Mouse (Mus musculus) spleen, postnatal 4 days (tissue): ENCODE measurements around the gene Kcnj8.
"Not testable (repeated sequence)": the region's sequence is repeated elsewhere in the genome, so short reads cannot be mapped to it uniquely, and the experiment has no call there.

Experiments
- DNase-seq, 2 experiments: peaks; one replicate each; pipeline ENCODE4 v3.0.0; 2022; ENCODE audit warnings: low spot score in 2 of 2

The Kcnj8 gene

DNA sequence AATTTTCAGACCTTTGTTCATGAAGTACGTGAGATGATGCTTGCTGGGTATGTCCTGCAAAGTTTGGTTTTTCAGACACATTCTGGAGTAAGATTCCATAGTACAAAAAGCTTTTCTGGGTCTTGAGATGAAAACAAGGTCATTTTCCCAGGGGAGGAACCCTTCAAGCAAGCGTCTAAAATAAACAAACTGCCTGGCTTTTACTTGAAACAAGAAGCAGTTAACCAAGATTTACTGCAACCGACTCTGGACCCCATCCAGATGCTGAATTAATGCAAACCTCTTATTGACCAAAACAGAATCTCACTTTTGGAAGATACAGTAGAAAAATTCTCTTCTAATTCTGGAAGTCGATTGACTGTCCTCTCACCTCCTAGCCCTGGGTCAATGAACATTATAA, 20.5 kb downstream of the Kcnj8 start:
- DNase-seq, result no peak

DNA sequence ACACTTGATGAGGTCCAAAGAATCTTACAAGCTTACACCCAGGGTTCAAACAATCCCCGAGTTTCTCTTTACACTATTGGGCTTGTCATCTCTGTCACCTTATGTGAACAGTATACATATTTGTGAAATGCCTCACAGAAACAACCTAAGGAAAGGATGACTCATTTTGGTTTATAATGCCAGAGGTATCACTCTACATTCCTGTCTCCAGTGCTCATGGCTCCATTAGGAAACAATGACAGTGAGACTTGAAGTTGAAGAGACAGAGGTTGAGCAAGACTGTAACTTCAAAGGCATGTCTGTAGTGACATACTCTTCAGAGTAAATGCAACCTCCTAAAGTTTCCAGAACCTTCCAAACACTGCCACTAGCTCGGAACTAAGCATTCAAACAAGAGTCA, 23.0 kb downstream of the Kcnj8 start:
- no peak for DNase-seq

DNA sequence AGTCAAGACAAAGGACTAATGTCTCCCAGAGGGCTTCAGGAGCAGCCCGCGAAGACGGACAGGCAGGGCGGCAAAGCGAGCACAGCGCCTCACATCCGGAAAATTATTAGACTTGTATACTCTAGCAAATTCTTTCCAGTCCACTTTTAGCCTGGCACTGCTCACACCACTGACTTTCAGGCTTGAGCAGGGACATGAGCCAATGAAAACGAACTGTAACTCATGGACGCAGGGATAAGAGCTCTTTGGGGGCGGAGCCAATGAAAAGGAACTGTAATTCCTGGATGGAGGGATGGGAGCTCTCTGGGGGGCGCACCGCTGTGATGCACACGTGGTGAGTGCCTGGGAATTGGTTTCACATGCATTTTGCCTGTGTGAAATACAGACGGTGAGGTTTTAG, 26.3 kb downstream of the Kcnj8 start:
- DNase-seq, result no peak

DNA sequence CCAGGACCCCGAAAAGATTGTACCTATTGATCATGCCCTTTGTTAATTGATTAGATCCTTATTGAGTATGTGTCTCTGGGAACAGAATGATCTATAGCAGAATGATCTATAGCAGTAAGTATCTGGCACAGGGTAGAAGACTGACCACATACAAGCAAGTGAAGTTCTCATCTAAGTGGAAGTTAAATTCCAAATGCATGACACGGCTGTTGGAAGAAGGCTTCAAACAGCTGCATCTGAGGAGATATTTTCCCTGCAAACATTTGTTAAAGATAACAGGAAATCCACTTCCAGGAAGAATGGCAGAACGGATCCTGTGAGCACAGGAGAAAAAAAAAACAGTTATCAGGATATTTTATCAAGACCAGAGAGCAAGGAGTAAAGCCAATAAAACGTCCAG, 27.8 kb downstream of the Kcnj8 start:
- no peak for DNase-seq

DNA sequence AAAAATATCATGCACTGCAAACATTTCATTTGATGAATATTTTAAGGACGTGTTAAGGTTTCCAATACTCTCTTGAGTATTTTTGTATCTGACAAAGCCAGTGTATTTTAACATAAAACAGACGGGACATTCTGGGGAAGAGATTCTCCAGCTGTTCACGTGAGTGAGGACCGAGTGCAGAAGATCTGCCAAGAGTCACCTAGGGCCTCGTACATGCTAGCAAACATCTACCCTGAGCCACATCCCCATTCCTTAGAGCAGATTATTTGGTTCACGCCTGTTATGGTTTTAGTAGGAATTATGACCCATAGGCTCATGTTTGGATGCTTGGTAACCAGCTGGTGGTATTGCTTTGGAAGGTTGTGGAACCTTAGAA, 28.6 kb downstream of the Kcnj8 start:
- DNase-seq, result no peak

DNA sequence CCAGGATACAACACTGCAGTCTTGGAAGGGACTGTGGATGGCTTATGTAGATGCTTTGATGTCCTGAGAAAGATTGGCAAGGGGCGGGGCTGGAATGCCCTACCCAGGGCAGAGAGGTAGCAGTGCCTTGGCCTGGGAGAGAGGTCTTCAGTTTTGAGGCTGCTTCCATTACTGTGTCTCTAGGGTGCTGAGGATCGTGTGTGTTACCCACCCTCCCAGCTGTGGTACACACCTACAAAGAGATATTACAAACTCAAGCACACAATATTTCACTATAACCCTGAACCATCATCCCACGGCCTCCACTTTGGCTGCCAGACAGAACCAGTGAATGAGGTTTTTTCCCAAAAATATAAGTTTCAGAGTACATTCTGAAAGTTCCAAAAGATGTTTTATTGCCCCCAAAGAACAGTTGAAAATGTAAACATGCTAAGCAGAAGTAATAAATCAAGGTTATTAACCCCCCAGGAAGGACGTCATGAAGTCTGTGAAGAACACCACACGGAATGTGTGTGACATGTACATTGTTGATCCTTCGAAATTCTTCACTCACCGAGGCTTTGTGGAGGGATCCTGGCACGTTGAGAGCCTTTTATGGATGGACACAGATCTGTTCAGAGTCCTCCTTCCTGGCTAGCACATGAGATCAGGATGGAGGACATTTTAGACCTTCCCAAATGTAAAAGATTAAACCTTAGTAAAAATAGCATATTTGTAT, 29.2 kb downstream of the Kcnj8 start:
- no peak for DNase-seq

DNA sequence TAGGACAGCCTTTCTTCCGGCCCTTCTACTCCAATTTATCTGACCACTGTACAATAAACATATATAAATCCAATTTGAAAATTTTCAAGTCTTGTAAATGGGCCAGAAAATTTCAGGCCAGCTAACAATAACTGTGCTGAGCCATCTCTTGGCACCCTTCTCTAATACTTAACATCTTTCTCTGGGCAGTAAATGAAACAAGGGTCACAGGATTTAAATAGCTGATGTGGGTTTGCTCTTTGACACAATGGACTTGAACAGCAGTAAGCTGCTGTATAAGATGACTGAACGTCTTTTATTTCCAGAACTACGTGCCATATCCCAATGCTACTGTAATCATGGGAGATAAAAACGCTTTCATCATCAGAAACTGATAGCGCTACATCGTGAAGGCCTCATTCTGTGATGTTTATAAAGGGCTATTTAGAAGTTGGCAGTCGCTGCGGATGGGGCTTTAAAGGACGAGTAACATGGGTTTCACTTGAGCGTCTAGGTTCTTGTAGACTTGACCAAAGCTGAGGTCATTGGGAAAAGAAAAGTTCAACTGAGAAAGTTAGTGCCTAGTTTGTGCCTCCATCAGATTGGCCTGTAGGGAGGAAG, 30.8 kb downstream of the Kcnj8 start:
- DNase-seq, result no peak

DNA sequence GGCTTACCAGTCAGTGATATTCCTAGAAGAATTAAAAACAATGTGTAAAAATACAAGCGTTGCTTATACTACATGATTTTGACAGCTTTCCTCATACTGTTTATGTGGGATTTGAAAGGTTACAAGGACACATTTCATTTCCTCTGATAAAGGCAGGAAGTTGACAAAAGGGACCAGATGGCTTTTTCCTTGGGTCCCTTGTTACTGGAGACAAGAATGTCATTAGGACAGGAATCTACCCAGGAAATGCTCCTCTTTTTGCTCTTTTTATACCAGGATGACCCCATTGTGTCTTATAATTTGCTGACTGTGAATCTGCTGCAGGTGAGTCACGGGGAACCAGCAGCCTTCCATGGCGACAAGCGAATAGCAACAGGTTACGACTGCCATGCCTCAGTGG, 31.3 kb downstream of the Kcnj8 start:
- no peak for DNase-seq

DNA sequence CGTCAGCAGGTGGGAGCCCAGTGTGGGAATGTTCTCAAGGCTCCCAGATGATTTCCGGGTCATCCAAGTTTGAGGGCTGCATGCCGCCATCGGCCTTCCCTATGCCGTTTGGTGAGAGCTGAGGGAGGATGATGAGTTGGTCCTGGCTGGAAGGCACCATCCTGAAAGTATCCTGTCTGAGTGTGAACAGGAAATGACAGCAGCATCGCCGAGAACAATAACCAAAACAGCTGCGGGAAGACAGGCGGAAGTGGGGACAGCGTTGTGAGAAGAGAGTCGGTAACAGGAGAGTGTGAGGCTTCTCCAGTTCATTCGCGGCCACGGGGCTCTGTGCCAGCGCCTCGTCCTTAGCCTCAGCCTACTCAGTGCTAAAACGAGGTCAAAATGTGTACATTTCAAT, 32.9 kb downstream of the Kcnj8 start:
- no peak for DNase-seq

DNA sequence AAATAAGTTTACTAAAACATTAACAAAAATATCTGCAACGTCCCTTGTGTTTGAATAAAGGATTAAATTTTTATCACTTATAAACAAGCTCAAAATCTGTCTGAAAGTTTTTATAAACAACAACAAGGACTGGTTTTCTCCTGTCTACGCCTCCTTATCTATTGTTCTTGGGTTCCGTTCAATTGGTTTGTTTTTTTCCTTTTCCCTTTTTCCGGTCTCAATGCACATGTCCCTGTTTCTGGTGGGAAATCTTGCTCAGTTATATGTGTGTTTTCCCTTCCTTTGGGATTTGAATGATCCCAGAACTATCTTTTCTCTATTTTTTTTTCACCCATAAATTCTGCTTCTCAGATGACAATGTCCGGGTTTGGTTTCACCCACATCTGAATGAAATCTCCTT, 38.0 kb downstream of the Kcnj8 start:
- DNase-seq, result no peak

DNA sequence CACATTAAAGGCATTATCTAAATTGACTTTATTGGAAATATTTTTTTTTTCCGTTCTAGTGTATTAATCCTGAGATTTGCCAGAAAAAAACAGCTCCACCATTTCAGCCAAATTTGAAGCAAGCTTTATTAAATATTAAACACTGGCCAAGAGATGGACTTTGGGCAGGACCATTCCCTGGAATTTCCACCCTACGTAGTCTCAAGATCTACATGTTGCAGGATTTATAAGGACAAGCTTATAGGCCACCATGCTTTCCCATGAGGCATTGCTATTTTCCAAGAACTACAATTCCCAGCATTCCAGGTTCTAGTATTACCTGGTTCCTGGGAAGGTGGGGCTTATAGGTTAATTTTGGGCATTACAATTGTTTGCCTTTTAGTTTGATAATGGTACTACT, 38.7 kb downstream of the Kcnj8 start:
- no peak for DNase-seq

DNA sequence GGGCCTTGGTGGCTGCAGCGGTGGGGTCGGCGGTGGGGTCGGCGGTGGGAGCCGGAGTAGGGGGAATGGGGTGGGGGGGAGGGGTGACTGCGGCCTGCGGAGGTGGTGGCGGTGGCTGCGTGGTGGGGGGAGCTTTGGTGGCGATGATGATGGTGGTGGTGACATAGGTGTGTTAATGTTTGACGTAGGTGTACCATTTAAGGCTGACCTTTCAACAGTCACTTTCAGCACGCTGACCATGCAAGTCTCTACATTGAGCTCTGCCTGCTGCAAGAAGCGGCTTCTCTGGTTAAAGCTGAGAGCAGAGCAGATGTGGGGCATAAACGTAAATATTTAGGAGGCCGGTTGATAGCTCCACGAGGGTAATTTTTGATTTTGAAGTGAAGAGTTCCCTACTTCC, 39.3 kb downstream of the Kcnj8 start:
- no peak for DNase-seq

DNA sequence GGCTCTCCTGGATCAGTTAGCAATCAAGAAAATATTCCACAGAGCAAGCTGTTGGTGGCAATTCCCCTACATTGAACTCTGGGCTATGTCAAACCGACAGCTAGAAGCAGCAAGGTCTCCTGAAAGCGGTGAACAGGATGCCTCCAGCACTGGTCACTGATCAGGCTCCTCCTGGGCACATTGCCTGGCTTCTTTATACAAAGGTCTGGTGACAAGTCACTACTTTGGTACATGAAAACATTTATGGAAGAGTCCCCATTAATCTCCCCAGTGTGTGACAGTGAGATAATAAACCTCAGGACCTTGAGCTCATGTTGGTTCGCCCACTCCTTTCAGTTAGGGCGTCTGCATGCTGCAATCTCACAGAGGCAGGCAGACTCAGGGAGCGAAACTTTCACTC, 41.0 kb downstream of the Kcnj8 start:
- DNase-seq, result no peak

DNA sequence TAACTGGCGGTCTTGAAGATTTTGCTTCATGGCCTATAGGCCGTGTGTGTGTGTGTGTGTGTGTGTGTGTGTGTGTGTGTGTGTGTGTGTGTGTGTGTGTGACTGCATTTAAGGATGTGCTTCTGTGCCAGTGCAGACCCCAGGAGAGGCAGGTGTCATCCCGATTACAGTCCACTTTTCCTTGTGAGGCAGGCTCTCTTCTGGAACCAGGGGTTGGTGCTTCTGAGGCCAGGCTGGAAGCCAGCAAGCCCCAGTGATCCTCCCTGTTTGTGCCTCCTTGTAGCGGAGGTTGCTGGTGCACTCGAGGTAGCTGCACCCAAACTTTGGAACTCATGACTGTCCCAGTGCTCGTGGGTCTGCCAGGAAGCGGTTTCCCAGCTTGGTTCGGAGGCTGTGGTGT, 41.7 kb downstream of the Kcnj8 start:
- DNase-seq, result no peak

DNA sequence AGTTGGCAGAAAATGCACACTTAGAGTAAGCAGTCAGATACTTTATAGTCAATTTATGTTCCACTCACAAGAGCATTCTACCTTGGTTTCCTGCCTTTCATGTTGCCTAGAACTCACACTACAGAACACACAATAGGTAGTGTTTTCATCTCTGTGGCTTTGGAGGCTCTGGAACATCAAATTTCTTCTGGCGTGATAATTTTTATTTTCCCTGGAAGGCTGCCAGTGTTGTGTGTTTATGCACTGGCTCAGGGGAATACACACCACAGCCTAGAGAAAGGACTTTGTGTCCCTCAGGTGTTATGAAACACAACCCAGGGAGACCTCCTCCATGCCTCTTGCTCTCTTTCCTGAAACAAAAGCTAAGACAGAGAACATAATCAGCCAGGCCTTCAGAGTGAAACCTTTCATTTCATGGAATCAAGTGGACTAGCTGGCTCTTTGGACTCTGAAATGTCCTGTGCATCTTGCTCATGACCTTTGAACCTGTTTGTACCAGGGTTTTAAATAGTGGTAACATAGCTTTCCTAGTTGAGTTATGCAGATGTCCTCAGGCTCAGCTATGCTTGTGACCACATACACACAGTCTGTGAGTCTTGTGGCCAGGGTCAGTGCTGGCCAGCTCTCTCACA, 43.4 kb downstream of the Kcnj8 start:
- no peak for DNase-seq

DNA sequence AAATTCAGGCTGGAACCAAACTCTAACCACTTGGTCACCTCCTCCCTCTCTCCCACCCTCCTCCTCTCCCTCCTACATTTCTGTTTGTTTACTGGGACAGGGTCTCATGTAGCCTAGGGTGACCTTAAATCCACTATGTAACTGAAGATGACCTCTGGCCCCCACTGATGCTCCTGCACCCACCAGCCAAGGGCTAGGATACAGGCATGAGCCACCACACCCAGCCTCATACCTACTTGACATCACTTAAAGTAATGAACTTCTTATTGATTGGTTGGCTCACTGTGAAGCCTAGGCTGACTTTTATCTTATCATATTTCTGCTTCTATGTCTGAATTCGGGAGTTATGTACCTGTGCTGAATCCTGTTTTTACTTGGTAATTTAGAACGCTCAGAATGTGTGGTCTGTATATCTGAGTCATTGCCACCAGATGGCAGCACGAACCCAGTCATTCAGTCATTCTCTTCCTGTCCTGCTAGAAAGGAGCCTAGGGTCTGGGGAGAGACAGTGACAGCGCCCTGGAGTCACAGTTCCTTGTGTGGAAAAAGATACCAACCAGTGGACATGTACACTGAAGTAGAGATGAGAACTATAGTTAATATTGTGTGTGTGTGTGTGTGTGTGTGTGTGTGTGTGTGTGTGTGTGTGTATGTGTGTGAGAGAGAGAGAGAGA, 46.6 kb downstream of the Kcnj8 start:
- DNase-seq, result peak; percentile 29 to 73

DNA sequence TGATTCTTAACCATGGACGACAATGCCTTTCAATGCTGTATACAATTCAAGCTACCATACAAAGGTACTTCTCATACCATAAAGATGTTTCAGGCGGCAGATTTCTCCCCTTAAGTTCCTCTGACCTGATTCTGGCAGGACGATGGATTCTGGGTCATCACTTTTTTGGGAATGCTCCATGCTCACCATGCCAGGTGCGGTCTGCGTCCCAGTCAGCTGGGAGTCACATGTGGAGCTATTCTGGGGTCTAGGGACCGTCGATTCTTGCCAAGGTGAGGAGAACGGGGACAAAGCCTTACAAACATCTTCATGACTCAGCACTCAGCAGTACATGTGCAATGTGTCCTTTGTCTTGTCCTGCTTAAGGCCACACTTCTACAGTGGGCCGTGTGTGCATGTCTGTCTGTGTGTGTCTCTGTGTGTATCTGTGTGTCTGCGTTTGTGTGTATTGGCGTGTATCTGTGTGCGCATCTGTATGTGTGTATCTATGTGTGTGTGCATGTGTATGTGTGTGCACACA, 49.8 kb downstream of the Kcnj8 start:
- no peak for DNase-seq

DNA sequence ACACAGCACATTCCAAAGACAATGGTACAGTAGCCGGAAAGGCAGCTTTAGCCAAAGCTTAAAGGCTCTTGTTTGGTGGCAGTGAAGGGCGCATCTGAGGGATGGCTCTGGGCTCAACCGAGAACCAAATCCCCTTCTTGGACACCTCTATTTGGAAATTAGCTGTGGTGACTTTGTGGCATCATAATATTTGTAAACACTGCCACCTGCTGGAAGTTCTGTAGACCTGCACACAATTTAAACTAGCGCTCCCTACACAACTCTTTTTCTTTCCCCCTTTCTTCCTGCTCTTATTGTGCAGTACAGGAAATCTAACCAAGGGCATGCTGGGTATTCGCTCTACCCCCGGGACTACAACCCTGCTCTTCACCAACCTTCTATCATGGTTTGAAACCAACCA, 52.3 kb downstream of the Kcnj8 start:
- no peak for DNase-seq

DNA sequence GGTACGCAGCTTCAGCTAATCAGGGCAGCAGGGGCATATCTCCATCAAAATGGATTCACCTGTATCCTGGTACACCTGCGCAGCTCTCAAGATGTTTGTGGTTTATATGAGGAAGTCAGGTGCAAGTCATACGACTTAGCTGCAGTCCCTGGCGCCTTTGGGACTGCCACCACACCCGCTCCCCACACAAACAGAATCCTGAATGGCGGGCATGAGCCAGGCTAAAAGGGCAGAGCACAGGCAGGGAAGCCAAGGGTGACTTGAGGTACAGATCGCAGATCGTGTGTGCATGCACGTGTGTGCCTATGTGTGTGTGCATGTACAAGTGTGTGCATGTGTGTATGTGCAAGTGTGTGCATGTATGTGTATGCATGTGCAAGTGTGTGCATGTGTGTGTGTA, 56.0 kb downstream of the Kcnj8 start:
- DNase-seq, result not testable (repeated sequence)

DNA sequence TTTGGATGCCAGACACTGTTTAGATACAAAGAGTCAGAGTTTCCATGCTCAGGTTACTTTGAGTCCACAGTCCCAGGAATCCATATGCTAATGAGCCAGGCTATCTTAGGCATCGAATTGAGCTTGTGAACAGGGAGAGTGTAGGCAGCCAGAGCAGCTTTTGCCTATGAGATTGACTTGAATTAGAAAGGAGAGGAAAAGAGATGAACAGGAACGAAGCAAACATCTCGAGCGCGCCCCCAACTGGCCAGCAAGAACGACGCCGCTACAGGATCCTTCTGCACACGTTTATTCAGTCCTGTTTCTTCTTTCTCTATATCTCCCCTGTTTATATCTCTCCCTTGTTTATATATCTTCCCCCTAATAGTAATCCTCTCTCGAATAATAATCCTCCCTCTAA, 56.5 kb downstream of the Kcnj8 start:
- no peak for DNase-seq
